Mouse (Mus musculus): ENCODE data around the gene Lrp1.

Gene Lrp1

DNA sequence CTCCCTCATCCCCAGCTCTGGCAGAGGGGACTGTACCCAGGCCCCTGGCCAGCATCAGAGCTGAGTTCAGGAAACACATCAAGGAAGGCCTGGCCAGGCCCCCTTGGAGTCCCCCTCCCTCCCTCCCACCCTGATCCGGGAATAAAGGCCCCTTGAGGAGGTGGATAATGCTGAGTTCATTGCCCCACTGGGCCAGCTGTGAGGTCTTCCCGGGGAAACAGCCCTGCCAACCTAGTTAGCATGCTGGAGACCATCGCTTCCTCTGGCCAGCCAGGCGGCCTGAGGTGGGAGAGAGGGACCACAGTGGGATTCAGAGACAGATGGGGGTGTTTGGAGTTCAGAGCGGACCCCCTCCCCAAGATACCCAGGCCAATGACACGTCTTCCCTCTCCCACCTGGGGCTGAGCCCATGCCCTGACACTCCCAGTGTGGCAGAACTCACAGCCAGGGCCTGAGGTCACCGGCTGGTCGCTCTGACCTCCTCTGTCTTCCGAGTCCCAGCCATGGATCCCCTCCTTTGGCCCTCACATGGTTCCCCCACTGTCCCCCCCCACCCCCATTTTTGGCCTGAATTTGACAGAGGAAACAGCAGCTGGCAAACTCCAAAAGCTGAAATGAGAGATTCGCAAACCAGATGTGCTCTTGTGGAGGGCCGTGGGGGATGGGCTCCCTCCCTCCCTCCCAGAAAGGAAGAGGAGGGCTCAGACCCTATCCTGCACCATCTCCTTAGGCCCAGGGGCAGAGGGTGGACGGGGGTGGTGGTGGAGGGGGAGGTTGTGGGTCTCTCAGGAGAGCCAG, 6.5 kb downstream of the Lrp1 start:
- no peaks in the 10 kb centered on the region for H3K27me3 ChIP-seq (ENCODE audit: control insufficient read depth, insufficient read depth, low read length, poor library complexity, severe bottlenecking)
- no peak for DNase-seq (ENCODE audit: low read depth, low spot score)
- H3K36me3 ChIP-seq (ENCODE audit: control insufficient read depth, insufficient read depth, low read length, poor library complexity, severe bottlenecking): no peaks in the 10 kb centered on the region

DNA sequence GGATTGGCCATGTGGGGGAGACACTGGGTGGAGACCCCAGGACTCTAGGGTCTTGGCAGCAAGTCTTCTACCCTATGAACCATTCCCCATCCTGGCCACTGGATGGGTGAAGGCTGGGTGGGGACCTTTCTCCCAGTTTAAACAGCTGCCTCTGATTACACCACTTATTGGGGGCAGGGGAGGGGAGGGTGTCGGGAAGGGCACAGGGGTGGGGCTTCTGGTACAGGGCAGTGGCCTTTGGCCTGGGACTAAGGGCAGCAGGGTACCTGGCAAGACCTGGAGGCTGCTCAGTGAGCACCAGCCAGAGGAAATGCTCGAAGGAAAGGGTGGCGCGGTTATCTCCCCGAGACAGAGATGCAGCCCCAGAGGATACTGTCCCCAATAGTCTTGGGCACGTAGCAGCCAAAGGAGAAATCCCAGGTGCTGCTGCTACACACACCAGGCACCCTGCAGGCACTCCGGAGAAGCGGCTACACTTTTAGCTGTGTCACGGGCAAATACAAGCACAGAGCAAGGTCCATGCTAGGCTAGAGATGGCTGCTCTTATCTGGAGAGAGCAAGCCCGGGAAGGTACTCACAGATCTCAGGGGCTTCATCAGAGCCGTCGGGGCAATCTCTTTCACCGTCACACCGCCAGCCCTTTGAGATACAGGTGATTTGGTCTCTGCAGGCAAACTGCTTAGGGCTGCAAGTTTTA, 8.7 kb downstream of the Lrp1 start:
- Histone ChIP-seq H3K36me3 (ENCODE audit: control insufficient read depth, insufficient read depth, low read length, poor library complexity, severe bottlenecking) (no peaks in the 10 kb centered on the region), H3K27me3 (ENCODE audit: control insufficient read depth, insufficient read depth, low read length, poor library complexity, severe bottlenecking) (no peaks in the 10 kb centered on the region)
- no peak for DNase-seq (ENCODE audit: low read depth, low spot score)

DNA sequence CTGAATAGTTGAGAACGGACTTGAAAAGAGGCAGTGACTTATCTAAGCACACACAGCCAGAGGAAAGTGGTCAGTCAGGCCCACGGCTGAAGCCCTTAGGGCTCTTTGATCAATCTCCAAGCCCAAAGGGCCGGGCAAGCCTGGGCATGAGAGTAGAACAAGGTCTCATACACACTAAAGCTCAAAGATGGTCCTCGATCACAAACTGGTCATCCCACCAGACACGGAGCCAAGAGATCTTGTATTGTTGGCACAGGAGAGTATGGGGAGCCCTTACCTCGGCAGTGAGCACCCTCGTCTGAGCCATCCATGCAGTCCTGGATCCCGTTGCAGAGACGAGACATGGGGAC, 10.9 kb downstream of the Lrp1 start:
- no peaks in the 10 kb centered on the region for H3K36me3 ChIP-seq (ENCODE audit: control insufficient read depth, insufficient read depth, low read length, poor library complexity, severe bottlenecking)
- no peak for DNase-seq (ENCODE audit: low read depth, low spot score)
- no peaks in the 10 kb centered on the region for H3K27me3 ChIP-seq (ENCODE audit: control insufficient read depth, insufficient read depth, low read length, poor library complexity, severe bottlenecking)

DNA sequence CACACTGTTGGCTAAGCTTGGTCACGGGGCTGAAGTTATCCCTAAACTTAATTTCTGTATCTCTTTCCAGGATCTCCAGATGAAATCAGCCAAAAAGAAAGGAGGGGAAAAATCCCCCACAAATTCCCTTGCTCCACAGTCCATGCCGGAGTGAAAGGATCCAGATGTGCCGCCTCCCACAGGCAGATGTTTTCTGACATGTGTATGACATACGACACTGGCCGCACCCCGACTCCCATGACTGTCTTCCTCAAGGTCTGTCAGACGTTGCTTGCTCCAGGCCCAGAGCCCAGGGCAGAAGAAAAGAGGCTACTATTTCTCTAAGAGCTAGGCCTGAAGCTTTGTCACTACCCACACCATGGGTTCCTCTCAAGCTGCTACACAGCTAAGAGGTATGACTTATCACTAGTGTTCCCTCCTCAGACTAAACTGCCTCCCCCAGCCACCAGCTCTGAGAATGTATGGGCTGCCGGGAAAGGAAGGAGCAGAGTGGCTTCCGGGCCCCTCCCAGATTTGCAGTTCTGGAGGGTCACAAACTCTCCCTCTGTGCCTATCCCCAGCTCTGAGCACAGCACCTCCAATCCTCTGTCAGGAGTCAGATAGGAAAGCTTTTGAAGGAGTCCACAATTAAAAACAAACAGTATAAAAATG, 11.4 kb downstream of the Lrp1 start:
- Histone ChIP-seq H3K36me3 (ENCODE audit: control insufficient read depth, insufficient read depth, low read length, poor library complexity, severe bottlenecking) (no peaks in the 10 kb centered on the region), H3K27me3 (ENCODE audit: control insufficient read depth, insufficient read depth, low read length, poor library complexity, severe bottlenecking) (no peaks in the 10 kb centered on the region)
- no peak for DNase-seq (ENCODE audit: low read depth, low spot score)

DNA sequence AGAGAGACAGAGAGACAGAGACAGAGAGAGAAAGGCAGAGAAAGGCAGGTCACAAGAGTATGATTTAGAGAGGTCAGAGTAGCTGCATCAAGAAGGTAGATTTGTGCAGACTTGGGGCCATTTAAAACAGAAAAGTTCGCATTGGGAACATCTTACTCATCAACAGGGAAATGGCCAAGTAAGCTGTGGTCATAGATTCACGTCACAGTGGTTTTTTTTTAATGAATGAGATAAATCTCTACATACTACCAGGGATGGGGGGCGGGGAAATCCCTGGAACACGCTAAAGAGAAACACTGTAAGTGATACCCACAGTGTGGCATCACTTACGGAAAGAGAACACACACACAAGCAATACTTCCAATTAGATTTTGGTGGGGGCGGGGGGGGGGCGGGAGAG, 13.9 kb downstream of the Lrp1 start:
- H3K36me3 ChIP-seq (ENCODE audit: control insufficient read depth, insufficient read depth, low read length, poor library complexity, severe bottlenecking): no peaks in the 10 kb centered on the region
- no peak for DNase-seq (ENCODE audit: low read depth, low spot score)
- no peaks in the 10 kb centered on the region for H3K27me3 ChIP-seq (ENCODE audit: control insufficient read depth, insufficient read depth, low read length, poor library complexity, severe bottlenecking)

DNA sequence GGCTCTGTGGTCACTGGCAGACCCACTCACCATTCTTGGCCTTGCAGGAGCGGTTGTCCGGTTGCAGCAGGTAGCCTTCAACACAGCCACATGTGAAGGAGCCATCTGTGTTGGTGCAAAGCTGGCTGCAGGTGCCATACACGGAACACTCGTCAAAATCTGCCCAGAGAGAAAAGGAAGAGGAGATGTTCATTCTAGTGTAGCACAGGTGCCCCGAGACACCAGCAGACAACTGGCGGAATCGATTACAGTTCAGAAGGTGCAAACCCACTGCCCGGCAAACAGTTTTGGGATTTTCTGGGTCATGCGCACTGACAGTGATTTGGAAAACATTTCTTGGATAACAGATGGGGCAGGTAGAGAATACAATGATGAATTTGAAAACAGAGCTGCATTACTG, 15.2 kb downstream of the Lrp1 start:
- Histone ChIP-seq H3K36me3 (ENCODE audit: control insufficient read depth, insufficient read depth, low read length, poor library complexity, severe bottlenecking) (no peaks in the 10 kb centered on the region), H3K27me3 (ENCODE audit: control insufficient read depth, insufficient read depth, low read length, poor library complexity, severe bottlenecking) (no peaks in the 10 kb centered on the region)
- no peak for DNase-seq (ENCODE audit: low read depth, low spot score)

DNA sequence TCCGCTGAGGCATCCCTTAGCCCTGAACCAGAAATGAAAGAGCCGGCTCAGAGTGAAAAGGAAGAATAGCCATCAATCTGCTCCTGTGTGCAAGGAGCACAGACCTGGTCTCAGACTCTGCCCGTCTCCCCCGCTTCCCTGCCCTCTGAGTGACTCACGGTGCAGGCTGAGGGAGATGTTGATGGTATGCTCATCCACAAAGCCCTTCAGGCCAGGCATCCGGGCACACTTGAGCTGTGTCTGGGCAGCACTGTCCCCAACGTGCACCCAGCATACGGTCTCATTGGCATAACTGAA, 15.7 kb downstream of the Lrp1 start:
- Histone ChIP-seq H3K27me3 (ENCODE audit: control insufficient read depth, insufficient read depth, low read length, poor library complexity, severe bottlenecking) (no peaks in the 10 kb centered on the region), H3K36me3 (ENCODE audit: control insufficient read depth, insufficient read depth, low read length, poor library complexity, severe bottlenecking) (no peaks in the 10 kb centered on the region)
- DNase-seq (ENCODE audit: low read depth, low spot score): no peak

DNA sequence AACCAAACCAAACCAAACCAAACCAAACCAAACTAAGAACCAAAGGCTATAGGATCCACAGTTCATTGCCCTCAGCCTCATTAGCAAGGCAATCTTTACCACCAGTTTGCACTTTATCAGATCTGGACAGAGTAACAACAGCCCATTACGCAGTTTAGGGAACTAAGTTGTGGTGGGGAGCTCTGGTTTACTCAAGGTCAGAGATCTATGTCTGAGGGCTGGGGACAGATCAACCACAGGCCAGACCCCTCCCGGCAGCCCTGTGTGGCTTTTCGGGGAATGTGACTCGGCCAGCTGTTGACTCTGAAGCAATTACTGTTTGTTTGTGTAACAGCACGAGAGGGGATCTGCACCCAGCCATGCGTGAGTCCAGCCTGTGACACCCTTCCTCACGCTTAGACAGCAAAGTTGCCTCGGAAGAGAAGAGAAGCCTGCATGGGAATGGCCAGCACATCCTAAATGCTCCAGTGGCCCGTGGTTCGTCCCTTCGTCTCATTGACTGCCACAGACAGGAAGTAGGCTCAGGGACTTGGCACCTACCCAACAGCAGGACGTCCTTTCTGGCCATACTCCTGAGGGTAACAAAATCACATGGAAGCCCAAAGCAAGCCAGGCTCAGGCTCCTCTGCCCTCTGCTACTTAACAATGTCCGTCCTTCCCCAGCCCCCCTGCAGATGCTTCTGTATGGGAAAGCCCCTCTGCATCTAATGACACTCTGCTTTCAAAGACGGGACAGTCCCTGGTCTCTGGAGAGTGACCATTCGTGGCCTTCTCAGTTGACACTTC, 16.3 kb downstream of the Lrp1 start:
- peak; percentile 54 for DNase-seq (ENCODE audit: low read depth, low spot score)
- H3K27me3 ChIP-seq (ENCODE audit: control insufficient read depth, insufficient read depth, low read length, poor library complexity, severe bottlenecking): no peaks in the 10 kb centered on the region

DNA sequence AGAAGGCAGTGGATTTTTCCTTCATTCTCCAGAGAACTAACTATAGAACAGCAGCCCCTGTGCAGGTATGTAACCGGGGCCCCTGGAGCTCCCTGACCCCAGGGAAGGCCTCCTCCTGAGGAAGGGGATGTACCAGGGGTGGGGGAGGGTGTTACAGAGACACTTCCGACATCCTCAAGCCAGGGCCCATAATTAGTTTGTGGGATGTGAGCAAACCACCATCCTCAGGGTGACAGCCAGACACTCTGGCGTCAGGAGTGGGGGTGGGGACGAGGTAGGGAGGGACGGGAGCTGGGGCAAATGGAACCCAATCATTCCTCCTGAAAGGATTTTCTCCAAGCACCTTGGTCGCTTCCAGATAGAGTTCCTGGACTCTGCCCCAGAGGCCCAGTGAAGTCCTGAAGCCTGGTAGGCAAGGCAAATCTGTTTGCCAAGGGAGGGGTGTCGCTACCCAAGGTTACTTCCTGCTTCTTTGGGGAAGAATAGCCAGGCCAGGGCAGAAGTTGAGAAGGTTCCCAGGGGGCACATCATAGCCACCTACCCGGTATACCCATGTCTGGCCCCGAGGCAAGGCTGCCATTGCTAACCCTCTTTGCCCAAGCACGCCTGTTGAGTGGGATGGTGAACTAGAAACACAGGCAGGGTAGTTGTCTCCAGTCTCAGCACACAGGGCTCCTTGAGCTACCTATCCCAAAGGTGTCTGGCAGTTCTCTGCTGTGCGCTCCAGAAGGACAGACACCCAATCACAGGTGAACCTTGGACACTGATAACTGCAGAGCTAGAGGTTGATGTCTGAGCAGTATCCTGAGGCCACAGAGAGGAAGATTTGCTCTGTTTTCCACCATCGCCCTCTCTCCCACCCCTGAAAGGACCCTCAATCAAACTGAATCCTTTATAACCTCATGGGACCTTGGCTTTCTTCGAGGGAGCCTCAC, 17.2 kb downstream of the Lrp1 start:
- H3K36me3 ChIP-seq (ENCODE audit: control insufficient read depth, insufficient read depth, low read length, poor library complexity, severe bottlenecking): no peaks in the 10 kb centered on the region
- DNase-seq (ENCODE audit: low read depth, low spot score): peak; percentile 37
- H3K27me3 ChIP-seq (ENCODE audit: control insufficient read depth, insufficient read depth, low read length, poor library complexity, severe bottlenecking): no peaks in the 10 kb centered on the region

More for the DNA sequence above, 16.3 kb downstream of the Lrp1 start:
- no peaks in the 10 kb centered on the region for H3K36me3 ChIP-seq (ENCODE audit: control insufficient read depth, insufficient read depth, low read length, poor library complexity, severe bottlenecking)

DNA sequence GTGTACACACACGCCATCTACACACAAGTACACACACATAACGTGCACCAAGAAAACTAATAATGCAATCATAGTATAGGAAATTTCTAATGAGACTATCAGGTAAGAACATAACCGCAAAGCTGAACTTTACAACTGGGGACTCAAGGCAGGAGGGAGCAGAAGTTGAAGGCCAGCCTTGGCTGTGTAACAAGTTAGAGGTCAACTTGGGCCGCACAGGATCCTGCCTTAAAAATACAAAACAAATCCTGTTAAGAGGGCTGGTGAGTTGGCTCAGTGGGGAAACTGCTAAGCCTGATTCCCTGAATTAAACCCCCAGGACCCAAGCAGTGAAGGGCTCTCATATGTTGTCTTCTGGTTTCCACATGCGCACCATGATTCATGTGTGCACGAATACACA, 18.8 kb downstream of the Lrp1 start:
- no peak for DNase-seq (ENCODE audit: low read depth, low spot score)
- Histone ChIP-seq H3K36me3 (ENCODE audit: control insufficient read depth, insufficient read depth, low read length, poor library complexity, severe bottlenecking) (no peaks in the 10 kb centered on the region), H3K27me3 (ENCODE audit: control insufficient read depth, insufficient read depth, low read length, poor library complexity, severe bottlenecking) (no peaks in the 10 kb centered on the region)

DNA sequence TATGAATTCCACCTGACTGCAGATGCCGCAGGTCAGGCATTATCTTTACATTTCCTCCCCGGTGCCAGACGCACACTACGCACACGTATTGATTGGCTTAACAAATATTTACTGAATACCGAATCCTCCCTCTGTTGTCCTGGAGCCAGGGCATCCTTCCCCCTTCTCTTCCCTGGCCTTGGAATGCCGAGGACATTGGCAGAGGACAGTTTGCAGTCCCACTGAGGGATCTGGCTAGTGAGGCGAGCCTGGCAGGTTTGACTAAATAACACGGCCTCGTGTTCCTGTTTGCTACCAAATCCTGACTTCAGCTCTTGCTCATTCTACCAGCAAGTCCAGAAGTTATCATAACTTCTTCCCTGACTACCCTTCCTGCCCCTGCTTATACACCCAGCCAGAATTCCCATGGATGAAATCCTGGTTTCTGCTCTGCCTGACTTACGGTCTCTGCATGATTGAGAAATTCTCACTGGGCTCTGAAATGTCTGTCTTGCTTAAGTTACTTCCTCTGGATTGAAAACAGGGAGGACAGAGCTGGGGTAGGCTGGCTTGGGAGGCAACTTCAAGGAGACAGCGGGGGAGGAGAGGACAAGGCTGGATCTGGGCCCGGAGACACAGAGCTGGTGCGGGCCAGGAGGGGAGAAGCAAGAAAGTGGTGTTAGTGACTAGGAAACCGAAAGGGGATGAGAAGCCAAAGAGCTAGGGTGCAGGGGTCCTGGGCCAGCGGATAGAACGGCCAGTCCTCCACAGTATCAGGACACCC, 21.0 kb downstream of the Lrp1 start:
- H3K27me3 ChIP-seq (ENCODE audit: control insufficient read depth, insufficient read depth, low read length, poor library complexity, severe bottlenecking): no peaks in the 10 kb centered on the region
- no peak for DNase-seq (ENCODE audit: low read depth, low spot score)
- no peaks in the 10 kb centered on the region for H3K36me3 ChIP-seq (ENCODE audit: control insufficient read depth, insufficient read depth, low read length, poor library complexity, severe bottlenecking)

DNA sequence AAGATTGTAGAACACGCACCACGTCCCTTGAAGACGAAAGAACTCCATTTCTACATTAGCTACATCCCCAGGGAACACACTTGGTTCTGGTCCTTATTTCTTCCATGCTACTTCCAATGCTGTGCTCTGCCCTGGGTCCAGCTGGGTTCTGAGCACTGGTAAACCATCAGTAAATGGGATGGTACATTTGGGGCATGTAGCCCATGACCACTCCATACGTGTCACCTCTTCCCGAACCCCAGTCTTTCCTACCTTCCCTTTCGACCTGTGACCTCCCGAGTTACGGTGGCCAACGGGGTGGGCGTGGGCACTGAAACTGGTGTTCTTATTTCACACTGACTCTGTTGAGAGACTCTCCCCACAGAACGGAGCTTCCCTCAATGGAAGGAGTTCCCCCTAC, 21.7 kb downstream of the Lrp1 start:
- Histone ChIP-seq H3K36me3 (ENCODE audit: control insufficient read depth, insufficient read depth, low read length, poor library complexity, severe bottlenecking) (no peaks in the 10 kb centered on the region), H3K27me3 (ENCODE audit: control insufficient read depth, insufficient read depth, low read length, poor library complexity, severe bottlenecking) (no peaks in the 10 kb centered on the region)
- DNase-seq (ENCODE audit: low read depth, low spot score): no peak

DNA sequence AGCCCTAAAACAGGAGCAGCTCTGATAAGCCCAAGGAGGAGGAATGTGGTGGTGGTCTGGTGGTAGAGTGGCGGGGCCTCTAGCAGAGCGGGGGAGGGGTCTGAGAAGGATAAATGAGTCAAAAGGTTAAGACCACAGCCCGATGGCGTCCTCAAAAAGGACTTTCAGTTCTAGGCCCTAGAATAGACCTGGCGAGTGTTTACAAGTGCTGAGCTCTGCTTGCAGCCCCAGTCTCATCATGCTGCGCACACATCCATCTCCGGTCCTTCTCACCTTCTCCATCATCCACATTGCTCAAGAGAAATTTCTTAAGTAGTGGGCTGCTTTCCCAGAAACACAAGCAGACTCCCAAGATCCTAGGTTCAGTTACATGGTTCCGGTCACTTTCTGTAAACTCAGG, 22.3 kb downstream of the Lrp1 start:
- Histone ChIP-seq H3K27me3 (ENCODE audit: control insufficient read depth, insufficient read depth, low read length, poor library complexity, severe bottlenecking) (no peaks in the 10 kb centered on the region), H3K36me3 (ENCODE audit: control insufficient read depth, insufficient read depth, low read length, poor library complexity, severe bottlenecking) (no peaks in the 10 kb centered on the region)
- DNase-seq (ENCODE audit: low read depth, low spot score): no peak

All from splenic B cell, adult 2 months (primary cell).